Mouse (Mus musculus): Measurements from ENCODE around the gene Trpm6. TPM values are rescaled to one million over a fixed set of nuclear protein-coding genes. Genes with fewer than 3 reads are reported as not detected.

The Trpm6 gene
- polyA plus RNA-seq, 1 experiment from 2014 or later: 1.4 TPM

DNA sequence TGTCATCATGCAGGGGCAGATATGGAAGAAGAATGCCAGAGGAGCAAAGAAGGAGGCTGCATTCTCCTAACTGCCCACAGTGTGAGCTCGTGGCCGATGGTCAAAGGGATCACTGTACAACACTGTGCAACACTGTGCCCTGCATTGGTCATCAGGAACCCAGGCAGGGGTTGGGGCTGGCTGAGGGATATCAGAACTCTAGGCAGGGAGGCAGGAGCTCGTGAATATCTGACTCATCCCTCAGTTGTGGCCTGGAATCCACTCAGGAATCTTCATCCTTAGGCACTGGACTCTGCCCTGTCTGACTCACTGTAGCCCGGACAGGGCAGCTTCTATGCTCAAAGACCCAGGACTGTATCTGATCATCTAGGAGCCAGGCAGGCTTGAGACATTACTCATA is 140.4 kb downstream of the Trpm6 start:
- DNase-seq (ENCODE audit: low spot score): peak; percentile 4
- 72% methylated on average over 4 of the region's 4 CpGs for WGBS
- Histone ChIP-seq H3K27me3 (ENCODE audit: insufficient read depth, low read length) (no peaks in the 10 kb centered on the region), H3K9me3 (replicated peaks; ENCODE audit: low read length) (no peaks in the 10 kb centered on the region), H3K27ac (no peak overlapping the region), H3K4me1 (replicated peaks; ENCODE audit: insufficient read depth, low read length) (no peaks in the 10 kb centered on the region), H3K36me3 (ENCODE audit: insufficient read depth, low read length) (no peaks in the 10 kb centered on the region), H3K9ac (ENCODE audit: low read depth, low read length) (no peak overlapping the region), H3K4me3 (replicated peaks; ENCODE audit: low read depth, low read length) (no peak overlapping the region), H3K4me2 (ENCODE audit: low read length) (no peak overlapping the region)
- ATAC-seq (replicated peaks; ENCODE audit: low FRiP score, low read depth): peak; percentile 88
- no peak for TF ChIP-seq CTCF (IDR thresholded peaks at IDR 0.05; ENCODE audit: low read depth)

DNA sequence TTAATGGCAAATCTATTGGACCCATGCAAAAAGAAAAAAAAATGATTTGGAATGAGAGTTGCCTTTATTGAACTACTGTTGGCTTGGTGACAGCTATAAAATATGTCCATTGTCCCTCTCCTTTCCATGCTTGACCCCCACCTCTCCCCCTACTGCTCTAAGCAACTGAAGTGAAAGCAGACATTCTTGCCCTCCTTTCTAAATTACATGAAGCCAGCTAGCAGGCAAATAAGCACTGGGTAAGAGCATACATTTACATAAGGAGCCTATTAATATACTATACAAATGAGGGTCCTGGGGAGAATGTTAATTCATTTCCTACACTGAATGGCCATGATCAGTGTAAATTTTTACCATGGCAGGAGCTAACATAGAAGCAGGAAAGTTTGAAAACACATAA is 148.5 kb downstream of the Trpm6 start:
- no peaks in the 10 kb centered on the region for H3K36me3 ChIP-seq (ENCODE audit: insufficient read depth, low read length)
- H3K4me2 ChIP-seq (ENCODE audit: low read length): no peak overlapping the region
- TF ChIP-seq CTCF (IDR thresholded peaks at IDR 0.05; ENCODE audit: low read depth): no peak
- H3K27ac ChIP-seq: no peak overlapping the region
- H3K9ac ChIP-seq (ENCODE audit: low read depth, low read length): no peak overlapping the region
- H3K4me3 ChIP-seq (replicated peaks; ENCODE audit: low read depth, low read length): no peak overlapping the region
- H3K9me3 ChIP-seq (replicated peaks; ENCODE audit: low read length): no peaks in the 10 kb centered on the region
- DNase-seq (ENCODE audit: low spot score) (no peak), ATAC-seq (replicated peaks; ENCODE audit: low FRiP score, low read depth) (no peak)
- H3K27me3 ChIP-seq (ENCODE audit: insufficient read depth, low read length): no peaks in the 10 kb centered on the region
- H3K4me1 ChIP-seq (replicated peaks; ENCODE audit: insufficient read depth, low read length): peaks cover 3% of the 10 kb centered on the region; the same call in 1 of the 2 replicates

DNA sequence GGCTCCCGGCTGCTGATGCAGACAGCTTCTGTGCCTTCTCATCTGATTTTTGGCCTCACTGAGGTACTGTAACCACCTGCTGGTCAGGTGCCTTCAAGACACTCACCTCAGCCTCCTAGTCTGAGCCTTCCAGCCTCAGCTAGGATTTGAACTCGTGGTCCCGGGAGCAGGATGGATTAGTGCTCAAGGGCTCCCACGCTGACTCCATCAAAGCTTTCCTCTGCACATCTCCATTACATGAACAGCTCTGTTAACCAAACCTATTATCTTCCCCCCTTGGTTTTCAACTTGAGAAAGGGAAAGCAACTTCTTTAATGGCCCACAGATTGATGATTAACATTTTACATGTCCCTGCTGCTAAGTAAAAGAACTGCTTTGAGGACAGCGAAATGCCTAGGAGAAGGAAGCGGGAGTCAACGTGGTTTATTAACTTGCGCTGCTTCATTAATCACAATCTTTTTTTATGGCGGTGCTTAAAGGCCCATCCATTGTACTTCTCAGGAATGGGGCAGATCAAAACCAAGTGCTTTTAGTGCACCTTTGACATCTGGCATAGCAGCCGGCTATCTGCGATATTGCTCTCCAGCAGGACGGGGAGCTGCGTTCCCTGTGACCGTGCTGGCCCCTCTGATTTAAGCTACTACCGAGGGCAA is 152.4 kb downstream of the Trpm6 start:
- ATAC-seq (replicated peaks; ENCODE audit: low FRiP score, low read depth) (peak; percentile 73), DNase-seq (ENCODE audit: low spot score) (peak; percentile 89)
- Histone ChIP-seq H3K9ac (ENCODE audit: low read depth, low read length) (no peak overlapping the region), H3K9me3 (replicated peaks; ENCODE audit: low read length) (no peaks in the 10 kb centered on the region), H3K27ac (no peak overlapping the region), H3K4me2 (ENCODE audit: low read length) (peak overlapping the region; percentile 50), H3K36me3 (ENCODE audit: insufficient read depth, low read length) (no peaks in the 10 kb centered on the region), H3K27me3 (ENCODE audit: insufficient read depth, low read length) (no peaks in the 10 kb centered on the region), H3K4me3 (replicated peaks; ENCODE audit: low read depth, low read length) (no peak overlapping the region; the same call in 1 of the 2 replicates), H3K4me1 (replicated peaks; ENCODE audit: insufficient read depth, low read length) (peaks cover 3% of the 10 kb centered on the region; the same call in 1 of the 2 replicates)
- WGBS: 12% methylated on average over 15 of the region's 15 CpGs
- no peak for TF ChIP-seq CTCF (IDR thresholded peaks at IDR 0.05; ENCODE audit: low read depth)

DNA sequence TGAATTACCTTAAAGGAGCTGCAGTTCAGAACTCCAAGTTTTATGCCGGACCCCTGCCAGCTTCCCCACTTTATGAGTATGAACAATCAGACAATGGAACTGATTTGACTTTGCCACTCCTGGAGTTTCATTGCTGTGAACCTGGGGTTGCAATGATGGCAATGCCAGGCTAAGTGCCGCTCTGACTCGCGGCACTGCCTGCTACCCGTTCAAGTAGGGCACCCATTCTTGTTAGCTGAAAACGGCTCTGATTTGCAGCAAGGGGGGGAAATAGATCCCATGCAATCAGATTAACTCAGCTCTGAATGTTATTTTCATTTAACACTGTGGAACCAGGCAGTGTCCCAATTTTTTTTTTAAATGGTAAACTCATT is 152.9 kb downstream of the Trpm6 start:
- H3K27me3 ChIP-seq (ENCODE audit: insufficient read depth, low read length): no peaks in the 10 kb centered on the region

DNA sequence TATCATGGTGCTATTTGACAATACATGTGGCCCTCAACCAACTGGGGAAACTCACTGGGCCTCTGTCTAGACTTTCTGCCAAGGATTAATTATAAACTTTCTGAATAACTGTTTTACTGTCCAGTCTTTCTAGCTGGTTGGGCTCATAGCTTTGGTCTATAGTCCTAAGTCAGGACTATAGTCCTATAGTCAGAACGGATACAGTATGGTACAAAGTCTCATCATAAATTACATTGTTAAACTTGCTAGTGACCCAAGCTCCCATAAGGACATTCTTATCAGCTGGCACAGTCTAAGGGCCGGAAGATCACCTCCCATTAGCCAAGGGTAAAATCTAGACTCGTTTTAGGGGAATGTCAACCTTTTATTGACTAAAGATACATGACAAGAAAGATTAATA is 155.7 kb downstream of the Trpm6 start:
- no peak for TF ChIP-seq CTCF (IDR thresholded peaks at IDR 0.05; ENCODE audit: low read depth)
- 35% methylated on average over 3 of the region's 3 CpGs for WGBS
- Histone ChIP-seq H3K4me2 (ENCODE audit: low read length) (no peak overlapping the region), H3K36me3 (ENCODE audit: insufficient read depth, low read length) (no peaks in the 10 kb centered on the region), H3K4me3 (replicated peaks; ENCODE audit: low read depth, low read length) (no peak overlapping the region), H3K27ac (no peak overlapping the region), H3K27me3 (ENCODE audit: insufficient read depth, low read length) (no peaks in the 10 kb centered on the region), H3K9ac (ENCODE audit: low read depth, low read length) (no peak overlapping the region), H3K9me3 (replicated peaks; ENCODE audit: low read length) (no peaks in the 10 kb centered on the region), H3K4me1 (replicated peaks; ENCODE audit: insufficient read depth, low read length) (peaks cover 3% of the 10 kb centered on the region; the same call in 1 of the 2 replicates)
- ATAC-seq (replicated peaks; ENCODE audit: low FRiP score, low read depth) (no peak), DNase-seq (ENCODE audit: low spot score) (no peak)

More for the DNA sequence above, 152.9 kb downstream of the Trpm6 start:
- Histone ChIP-seq H3K36me3 (ENCODE audit: insufficient read depth, low read length) (no peaks in the 10 kb centered on the region), H3K4me1 (replicated peaks; ENCODE audit: insufficient read depth, low read length) (peaks cover 3% of the 10 kb centered on the region; the same call in 1 of the 2 replicates), H3K9ac (ENCODE audit: low read depth, low read length) (no peak overlapping the region), H3K4me2 (ENCODE audit: low read length) (peak overlapping the region; percentile 50), H3K4me3 (replicated peaks; ENCODE audit: low read depth, low read length) (no peak overlapping the region; the same call in 1 of the 2 replicates), H3K9me3 (replicated peaks; ENCODE audit: low read length) (no peaks in the 10 kb centered on the region), H3K27ac (no peak overlapping the region)
- TF ChIP-seq CTCF (IDR thresholded peaks at IDR 0.05; ENCODE audit: low read depth): no peak
- 17% methylated on average over 6 of the region's 6 CpGs for WGBS
- ATAC-seq (replicated peaks; ENCODE audit: low FRiP score, low read depth) (no peak), DNase-seq (ENCODE audit: low spot score) (no peak)

DNA sequence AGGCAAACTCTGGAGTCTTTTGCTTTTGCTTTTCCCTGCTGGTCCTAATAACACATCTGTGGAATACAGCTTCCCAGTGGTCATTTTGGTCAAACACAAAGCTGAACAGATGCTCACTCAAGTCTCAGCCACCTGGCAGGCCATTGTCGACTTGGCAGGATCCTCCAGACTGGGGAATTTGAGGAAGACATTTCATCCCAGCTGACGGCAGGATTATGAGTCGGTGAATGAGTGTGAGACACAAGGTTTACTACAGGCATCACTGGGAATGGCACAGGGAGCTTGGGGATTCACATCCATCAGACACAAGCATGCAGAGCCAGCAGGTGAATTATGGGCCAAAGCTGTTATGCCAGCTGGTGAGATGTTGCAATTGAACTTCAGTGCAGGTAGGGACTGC is 159.9 kb downstream of the Trpm6 start:
- Histone ChIP-seq H3K9me3 (replicated peaks; ENCODE audit: low read length) (no peaks in the 10 kb centered on the region), H3K4me2 (ENCODE audit: low read length) (no peak overlapping the region), H3K36me3 (ENCODE audit: insufficient read depth, low read length) (no peaks in the 10 kb centered on the region), H3K4me3 (replicated peaks; ENCODE audit: low read depth, low read length) (no peak overlapping the region), H3K27me3 (ENCODE audit: insufficient read depth, low read length) (no peaks in the 10 kb centered on the region), H3K27ac (no peak overlapping the region), H3K9ac (ENCODE audit: low read depth, low read length) (no peak overlapping the region), H3K4me1 (replicated peaks; ENCODE audit: insufficient read depth, low read length) (no peaks in the 10 kb centered on the region)
- DNase-seq (ENCODE audit: low spot score) (no peak), ATAC-seq (replicated peaks; ENCODE audit: low FRiP score, low read depth) (no peak)
- TF ChIP-seq CTCF (IDR thresholded peaks at IDR 0.05; ENCODE audit: low read depth): no peak
- WGBS: 60% methylated on average over 3 of the region's 3 CpGs

Data from kidney, postnatal 0 days (tissue).